Mouse (Mus musculus): ENCODE measurements around the gene Ntn5.

- TF ChIP-seq CHD2 (IDR thresholded peaks at IDR 0.05; ENCODE audit: low read length) (peak; percentile 93), E2F4 (IDR thresholded peaks at IDR 0.05; ENCODE audit: insufficient replicate concordance, low read depth, low read length) (0 out of 2 replicates have a peak, but pooled peaks have one; percentile 28), EP300 (IDR thresholded peaks at IDR 0.05; ENCODE audit: low read length) (no peak), CTCF (conservative IDR thresholded peaks at IDR 0.05 in 1 of 2, IDR thresholded peaks at IDR 0.05 in 1 of 2; ENCODE audit: low read depth in 2 of 2, low read length in 2 of 2) (no peak), POLR2A (IDR thresholded peaks at IDR 0.05; ENCODE audit: low read depth, low read length) (peak; percentile 76), ZC3H11A (IDR thresholded peaks at IDR 0.05; ENCODE audit: low read depth, low read length) (no peak), UBTF (IDR thresholded peaks at IDR 0.05; ENCODE audit: low read depth, low read length) (no peak)
These were observed 31.4 kb downstream of the Ntn5 start, which contains the start of gene Rpl18 for GRCm38 (mm10) chr7:45715090-45715708.

Measured in CH12.LX (cell line).